ENCODE assay signal across 31 mouse cellular contexts in the genomic region with DNA sequence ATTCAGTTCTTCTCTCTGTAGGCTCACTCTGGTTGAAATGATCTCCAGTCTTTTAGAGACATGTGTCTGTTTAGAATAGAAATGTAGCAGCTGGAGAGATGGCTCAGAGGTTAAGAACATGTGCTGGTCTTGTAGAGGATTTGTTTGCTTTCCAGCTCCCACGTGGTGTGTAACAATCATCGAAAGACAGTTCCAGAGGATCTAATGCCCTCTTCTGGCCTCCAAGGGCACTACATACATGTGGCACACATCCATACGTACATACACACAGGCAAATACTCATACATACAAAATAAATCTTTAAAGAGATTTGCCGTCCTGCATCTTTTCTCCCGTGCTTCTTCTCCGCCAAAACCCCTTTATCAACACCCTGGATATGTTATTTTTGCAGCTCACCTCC. TPM values are rescaled to one million over a fixed set of nuclear protein-coding genes. Genes with fewer than 3 reads are reported as not detected.
DNase-seq lines count a peak whose midpoint lies in the region; ATAC-seq and TF ChIP-seq lines count a peak whose summit lies in the region.
"Had no signal": no experiment of that assay in that cellular context is flagged by ENCODE, and none has a peak within 500 bp of the region (broad histone marks: within the 10 kb centered on the region; RNA-seq: fewer than 3 reads in every experiment).

No protein-coding gene starts in this region.

- no peaks in the 10 kb centered on the region for H3K9me3 ChIP-seq in liver, embryonic 11.5 days (ENCODE audit: control insufficient read depth, low read length)
- H3K9me3 ChIP-seq in CH12.LX (replicated peaks; ENCODE audit: low read length), result peaks cover 2% of the 10 kb centered on the region
- H3K9me3 ChIP-seq in MEL (replicated peaks; ENCODE audit: insufficient read depth, low read length), result no peaks in the 10 kb centered on the region
- H3K9me3 ChIP-seq: forebrain, embryonic 13.5 days; hindbrain, embryonic 13.5 days; liver, embryonic 15.5 days; midbrain, embryonic 12.5 days had no signal

- 73% methylated on average over 6 of the region's 6 CpGs for WGBS in liver, adult 2 months
- 87% methylated on average over 6 of the region's 6 CpGs for WGBS in liver, embryonic 11.5 days

- no peak overlapping the region for H3K9ac ChIP-seq in liver, adult 2 months (ENCODE audit: low read depth, low read length)
- H3K9ac ChIP-seq in liver, embryonic 11.5 days (ENCODE audit: low read depth, low read length), result no peak overlapping the region
- H3K9ac ChIP-seq in CH12.LX (ENCODE audit: insufficient read depth, low read depth), result no peak overlapping the region
- H3K9ac ChIP-seq in MEL (ENCODE audit: control insufficient read depth, low read depth, low read length, poor library complexity, severe bottlenecking), result no peak overlapping the region
- H3K9ac ChIP-seq: forebrain, embryonic 13.5 days; hindbrain, embryonic 13.5 days; liver, embryonic 15.5 days; midbrain, embryonic 12.5 days had no signal

- H3K27ac ChIP-seq in liver, adult 2 months (replicated peaks; ENCODE audit: insufficient read depth, low read depth, low read length), result no peak overlapping the region
- no peak overlapping the region for H3K27ac ChIP-seq in liver, embryonic 11.5 days (ENCODE audit: low read depth, low read length)
- H3K27ac ChIP-seq in CH12.LX (ENCODE audit: insufficient read depth, low read depth), result no peak overlapping the region
- no peak overlapping the region for H3K27ac ChIP-seq in MEL (ENCODE audit: control insufficient read depth, low read depth, low read length)
- H3K27ac ChIP-seq: forebrain, embryonic 13.5 days; hindbrain, embryonic 13.5 days; liver, embryonic 15.5 days; midbrain, embryonic 12.5 days had no signal

- TF ChIP-seq CTCF in liver, adult 2 months (IDR thresholded peaks at IDR 0.05; ENCODE audit: low read depth, low read length), result no peak
- TF ChIP-seq CTCF in CH12.LX (conservative IDR thresholded peaks at IDR 0.05 in 1 of 2, IDR thresholded peaks at IDR 0.05 in 1 of 2; ENCODE audit: low read depth in 2 of 2, low read length in 2 of 2) (peak in 1 of 2 experiments; percentile 34; a peak in 1 of 4 replicates), MEL (IDR thresholded peaks at IDR 0.05 in 2 of 3, conservative IDR thresholded peaks at IDR 0.05 in 1 of 3; ENCODE audit: control insufficient read depth in 1 of 3, insufficient read depth in 1 of 3, low read depth in 2 of 3, low read length in 3 of 3, poor library complexity in 1 of 3, severe bottlenecking in 1 of 3) (peak in 2 of 3 experiments; percentile 19 to 29; a peak in 1 of 6 replicates)

- no peak overlapping the region for H3K4me3 ChIP-seq in liver, adult 2 months (ENCODE audit: insufficient read depth, low read depth, low read length)
- no peak overlapping the region for H3K4me3 ChIP-seq in liver, embryonic 11.5 days (ENCODE audit: low read depth, low read length)
- H3K4me3 ChIP-seq in CH12.LX (replicated peaks in 1 of 3; ENCODE audit: low read depth in 2 of 3, low read length in 2 of 3, poor library complexity in 1 of 3) (no peak overlapping the region), MEL (ENCODE audit: control insufficient read depth in 1 of 2, insufficient read depth in 1 of 2, low read depth in 2 of 2, low read length in 2 of 2) (no peak overlapping the region)
- H3K4me3 ChIP-seq: forebrain, embryonic 13.5 days; hindbrain, embryonic 13.5 days; liver, embryonic 15.5 days; midbrain, embryonic 12.5 days had no signal

- no peaks in the 10 kb centered on the region for H3K27me3 ChIP-seq in liver, adult 2 months (ENCODE audit: control insufficient read depth, insufficient read depth, low read length)
- no peaks in the 10 kb centered on the region for H3K27me3 ChIP-seq in liver, embryonic 11.5 days (replicated peaks; ENCODE audit: control insufficient read depth, insufficient read depth, low read length)
- no peaks in the 10 kb centered on the region for H3K27me3 ChIP-seq in CH12.LX (replicated peaks)
- no peaks in the 10 kb centered on the region for H3K27me3 ChIP-seq in MEL (ENCODE audit: control insufficient read depth in 1 of 2, insufficient read depth in 2 of 2, low read length in 2 of 2)
- H3K27me3 ChIP-seq: forebrain, embryonic 13.5 days; hindbrain, embryonic 13.5 days; liver, embryonic 15.5 days; midbrain, embryonic 12.5 days had no signal

- TF ChIP-seq EP300 in CH12.LX (IDR thresholded peaks at IDR 0.05; ENCODE audit: low read length), result no peak
- no peak for TF ChIP-seq EP300 in MEL (IDR thresholded peaks at IDR 0.05; ENCODE audit: low read depth in 1 of 2, low read length in 2 of 2)

- no peak for TF ChIP-seq POLR2A in liver, adult 2 months (IDR thresholded peaks at IDR 0.05; ENCODE audit: extremely low read depth, insufficient read depth, low read length)
- TF ChIP-seq POLR2A in CH12.LX (IDR thresholded peaks at IDR 0.05; ENCODE audit: low read depth, low read length) (no peak), MEL (IDR thresholded peaks at IDR 0.05; ENCODE audit: control insufficient read depth in 1 of 2, insufficient read depth in 1 of 2, low read depth in 1 of 2, low read length in 2 of 2, poor library complexity in 1 of 2) (no peak)

- in situ Hi-C loops in CH12.LX (cut with MboI; ENCODE audit: low pct_ligation_motif_present, low pct_unique_long_range_greater_than_20kb, low sequenced_read_pairs), result no loop called here

- no peak for ATAC-seq in liver, embryonic 11.5 days (replicated peaks; ENCODE audit: low FRiP score)
- ATAC-seq: activated CD4-positive, CD25-positive, alpha-beta regulatory T cell, adult 4 months; forebrain, embryonic 13.5 days had no signal

- intact Hi-C loops in heart, postnatal 10 days (cut with DNase I), result no loop called here

- H3K36me3 ChIP-seq in liver, adult 2 months (ENCODE audit: control insufficient read depth, insufficient read depth, low read length), result peaks cover 8% of the 10 kb centered on the region; the same call in 1 of the 2 replicates
- no peaks in the 10 kb centered on the region for H3K36me3 ChIP-seq in liver, embryonic 11.5 days (ENCODE audit: control insufficient read depth, insufficient read depth, low read length)
- peaks cover 0 to 4% of the 10 kb centered on the region in 2 experiments for H3K36me3 ChIP-seq in CH12.LX (replicated peaks in 1 of 2; ENCODE audit: control insufficient read depth in 1 of 2, insufficient read depth in 1 of 2, low read length in 1 of 2)
- H3K36me3 ChIP-seq in MEL (ENCODE audit: control insufficient read depth in 1 of 2, insufficient read depth in 2 of 2, low read length in 2 of 2), result no peaks in the 10 kb centered on the region
- H3K36me3 ChIP-seq: hindbrain, embryonic 13.5 days; liver, embryonic 15.5 days; midbrain, embryonic 12.5 days had no signal

- peak; percentile 16 for DNase-seq in heart, adult 11 months
- no peak for DNase-seq in heart, adult 8-10 months (ENCODE audit: low spot score)
- DNase-seq in liver, adult 2 months (ENCODE audit: extremely low read depth, low read depth, low spot score), result peak; percentile 78
- DNase-seq in liver, embryonic 11.5 days (ENCODE audit: low spot score), result no peak
- DNase-seq in CH12.LX (ENCODE audit: extremely low read depth) (no peak), MEL (ENCODE audit: low read depth, low spot score) (no peak)
- DNase-seq in embryo, embryonic 10.5 days (ENCODE audit: low spot score), result no peak
- no peak for DNase-seq in heart, postnatal 10 days
- DNase-seq: adrenal gland, postnatal 14 days; B cell, adult 2 months; cerebellum, adult 8-10 months; cerebellum, postnatal 36 days; gastrocnemius, postnatal 10 days; heart, adult 18-20 months; heart, postnatal 36 days; kidney, postnatal 10 days; lung, postnatal 14 days had no signal

- dilution Hi-C loops in CH12.LX (cut with MboI; ENCODE audit: extremely low pct_ligation_motif_present, extremely low pct_unique_long_range_greater_than_20kb, low sequenced_read_pairs), result no loop called here

- peaks cover 8% of the 10 kb centered on the region for H3K4me1 ChIP-seq in liver, adult 2 months (ENCODE audit: control insufficient read depth, insufficient read depth, low read length)
- H3K4me1 ChIP-seq in liver, embryonic 11.5 days (replicated peaks; ENCODE audit: control insufficient read depth, insufficient read depth, low read length), result no peaks in the 10 kb centered on the region
- no peaks in the 10 kb centered on the region for H3K4me1 ChIP-seq in CH12.LX (ENCODE audit: control insufficient read depth in 1 of 2, insufficient read depth in 2 of 2)
- H3K4me1 ChIP-seq in MEL (ENCODE audit: control insufficient read depth in 1 of 2, insufficient read depth in 2 of 2, low read length in 2 of 2), result no peaks in the 10 kb centered on the region
- H3K4me1 ChIP-seq: forebrain, embryonic 13.5 days; hindbrain, embryonic 13.5 days; midbrain, embryonic 12.5 days had no signal

- H3K79me2 ChIP-seq in liver, adult 2 months (ENCODE audit: control insufficient read depth, insufficient read depth, low read length), result peaks cover 21% of the 10 kb centered on the region; the same call in 1 of the 2 replicates
- no peaks in the 10 kb centered on the region for H3K79me2 ChIP-seq in CH12.LX (replicated peaks; ENCODE audit: control insufficient read depth, extremely low read depth, insufficient read depth, poor library complexity, severe bottlenecking)
- no peaks in the 10 kb centered on the region for H3K79me2 ChIP-seq in MEL (ENCODE audit: control insufficient read depth, insufficient read depth, low read length, poor library complexity)

- no peak overlapping the region for H3K4me2 ChIP-seq in liver, embryonic 11.5 days
- H3K4me2 ChIP-seq in CH12.LX (ENCODE audit: insufficient read depth, low read depth, poor library complexity, severe bottlenecking), result no peak overlapping the region
- H3K4me2 ChIP-seq: forebrain, embryonic 13.5 days; hindbrain, embryonic 13.5 days; liver, embryonic 15.5 days; midbrain, embryonic 12.5 days had no signal

- no peak; the same call in none of the 2 replicates for TF ChIP-seq RAD21 in CH12.LX (IDR thresholded peaks at IDR 0.05; ENCODE audit: low read depth, low read length)
- TF ChIP-seq RAD21 in MEL (IDR thresholded peaks at IDR 0.05; ENCODE audit: low read depth, low read length), result no peak

RNA-seq across cellular contexts. Expression of a gene that starts 30.0 kb away (rescaled TPM):
- 10 to 100 TPM; 38.8 to 58.2 (median 43.9) TPM for total RNA-seq in heart, adult 8-10 months (2022)
- total RNA-seq in liver, adult 2 months (2014; rRNA removed), result 266 and 269 TPM in 2 replicates
- 237 and 274 TPM in 2 replicates for polyA plus RNA-seq in liver, adult 2 months (2012; rRNA removed)
- 18.6 and 21.0 TPM in 2 replicates for polyA plus RNA-seq in liver, embryonic 11.5 days (2014; fragmentation: Nextera tagmentation; extraction: Ambion mirVana)
- 9.2 and 10.7 TPM in 2 replicates for total RNA-seq in CH12.LX (2012; rRNA removed)
- 7.3 and 7.7 TPM in 2 replicates for total RNA-seq in CH12.LX (2014; rRNA removed)
- polyA plus RNA-seq in CH12.LX (2012; ENCODE audit: insufficient read length, low read depth), result 13.6 and 14.2 TPM in 2 replicates
- 5.9 and 7.2 TPM in 2 replicates for total RNA-seq in MEL (2012; rRNA removed)
- polyA plus RNA-seq in MEL (2012; ENCODE audit: insufficient read depth in 1 of 2, insufficient read length in 2 of 2, low read depth in 1 of 2, low replicate concordance in 2 of 2, missing spikeins in 1 of 2), result 1 to 10 TPM in 1 of 2 experiments, not detected in 1; 7.9 TPM
- total RNA-seq in heart, postnatal 10 days (2021), result 10 to 100 TPM in 1 of 2 experiments, 1 to 10 TPM in 1; 7.1 to 22.9 TPM
- total RNA-seq: monocyte, adult 5-6 weeks had no signal

RNA-seq across cellular contexts. Expression of a gene that starts 41.9 kb away (rescaled TPM):
- not detected for total RNA-seq in heart, adult 8-10 months (2022)
- total RNA-seq in liver, adult 2 months (2014; rRNA removed), result 6.3 and 6.6 TPM in 2 replicates
- polyA plus RNA-seq in liver, adult 2 months (2012; rRNA removed), result 5.4 and 7.5 TPM in 2 replicates
- 0.14 TPM in 1 of 2 replicates, not detected in the other for polyA plus RNA-seq in liver, embryonic 11.5 days (2014; fragmentation: Nextera tagmentation; extraction: Ambion mirVana)
- total RNA-seq in CH12.LX (2012; rRNA removed) (not detected in 2 replicates), CH12.LX (2014; rRNA removed) (not detected in 2 replicates), MEL (2012; rRNA removed) (not detected in 2 replicates)
- polyA plus RNA-seq in CH12.LX (2012; ENCODE audit: insufficient read length, low read depth) (not detected in 2 replicates), MEL (2012; ENCODE audit: insufficient read depth in 1 of 2, insufficient read length in 2 of 2, low read depth in 1 of 2, low replicate concordance in 2 of 2, missing spikeins in 1 of 2) (not detected)
- total RNA-seq in heart, postnatal 10 days (2021), result 1 to 10 TPM in 1 of 2 experiments, under 1 TPM in 1; 0.30 to 1.0 TPM
- total RNA-seq: gastrocnemius, postnatal 10 days; layer of hippocampus, postnatal 25 days; megakaryocyte, adult 5-6 weeks; monocyte, adult 5-6 weeks; neutrophil, adult 5-6 weeks had no signal
- polyA plus RNA-seq: activated CD4-positive, CD25-positive, alpha-beta regulatory T cell, adult 4 months; brain, embryonic 14.5 days; embryonic facial prominence, embryonic 14.5 days; forebrain, embryonic 13.5 days; heart, embryonic 14.5 days; hindbrain, embryonic 13.5 days; intestine, embryonic 14.5 days; limb, embryonic 11.5 days; midbrain, embryonic 12.5 days had no signal

Comparison
In these comparisons a context has a peak if more than half of its experiments do, and no peak if none do; other contexts are left out.
1. DNase-seq: peak in heart, adult 11 months (single experiment) and liver, adult 2 months (single experiment); none in heart, adult 8-10 months (single experiment), liver, embryonic 11.5 days (single experiment), CH12.LX (single experiment), MEL (single experiment), embryo, embryonic 10.5 days (single experiment) and heart, postnatal 10 days (0 of 2).